Mouse (Mus musculus) embryonic facial prominence, embryonic 14.5 days (tissue): Measurements from ENCODE around the gene Elf1. TPM values are rescaled to one million over a fixed set of nuclear protein-coding genes. Genes with fewer than 3 reads are reported as not detected.

Experiments
- ATAC-seq: fragments of 200-750 bp; cut with Nextera tagmentation; 2 replicates; pipeline ENCODE4 v1.8.0; 2017; ENCODE audit warnings: low read depth, moderate number of reproducible peaks, moderate TSS enrichment
- DNase-seq: peaks from one replicate; pipeline ENCODE4 v3.0.0-alpha.2; 2015; ENCODE audit warnings: low spot score
- H3K27ac ChIP-seq: fragments of 300-500 bp; sonication (generic); replicated peaks from 2 replicates; pipeline ENCODE4 v1.5.1; 2014; ENCODE audit warnings: low read depth, mild to moderate bottlenecking, low read length, moderate library complexity
- H3K27me3 ChIP-seq: fragments of 300-500 bp; sonication (generic); replicated peaks from 2 replicates; pipeline ENCODE4 v1.6.1; 2014; ENCODE audit warnings: low read length; ENCODE audit not compliant: control insufficient read depth, insufficient read depth
- H3K36me3 ChIP-seq: fragments of 300-500 bp; sonication (generic); 2 replicates; pipeline ENCODE4 v1.6.1; 2014; ENCODE audit warnings: low read length, mixed read lengths; ENCODE audit not compliant: control insufficient read depth, insufficient read depth
- H3K4me1 ChIP-seq: fragments of 300-500 bp; sonication (generic); 2 replicates; pipeline ENCODE4 v1.6.1; 2014; ENCODE audit warnings: antibody characterized with exemption, low read length; ENCODE audit not compliant: control insufficient read depth, insufficient read depth
- H3K4me2 ChIP-seq: fragments of 300-500 bp; sonication (generic); 2 replicates; pipeline ENCODE4 v1.6.1; 2014; ENCODE audit warnings: low read depth, mild to moderate bottlenecking, low read length, moderate library complexity, mixed read lengths
- H3K4me3 ChIP-seq: fragments of 300-500 bp; sonication (generic); 2 replicates; pipeline ENCODE4 v1.5.1; 2014; ENCODE audit warnings: low read depth, mild to moderate bottlenecking, low read length
- H3K9ac ChIP-seq: fragments of 300-500 bp; sonication (generic); 2 replicates; pipeline ENCODE4 v1.6.1; 2014; ENCODE audit warnings: low read depth, mild to moderate bottlenecking, low read length, moderate library complexity, mixed read lengths
- H3K9me3 ChIP-seq: fragments of 300-500 bp; sonication (generic); 2 replicates; pipeline ENCODE4 v1.6.1; 2016; ENCODE audit warnings: low read length; ENCODE audit not compliant: control insufficient read depth
- WGBS: fragments of 180-500 bp; shearing (Covaris S2); extraction: QIAGEN DNeasy Blood & Tissue Kit; methylation state at CpG from one replicate; pipeline ENCODE4 v1.1.7; 2014; 5-methylcytosine and 5-hydroxymethylcytosine counted together
- polyA plus RNA-seq: library from polyadenylated mRNA; unstranded; fragments of >200 nt; fragmentation: Nextera tagmentation; extraction: Ambion mirVana; gene quantifications from 2 replicates; pipeline ENCODE4 v1.2.1, GENCODE M21; 2014

Gene Elf1
- polyA plus RNA-seq, 1 experiment from 2014 or later, result 12.7 TPM

- peaks cover 10% of the 10 kb centered on the region; the same call in 1 of the 2 replicates for H3K36me3 ChIP-seq
- no peak overlapping the region for H3K4me3 ChIP-seq
- no peak overlapping the region for H3K27ac ChIP-seq
- H3K27me3 ChIP-seq, result no peaks in the 10 kb centered on the region
- H3K4me1 ChIP-seq, result peaks cover 9% of the 10 kb centered on the region
- DNase-seq (no peak), ATAC-seq (no peak)
- H3K9ac ChIP-seq, result no peak overlapping the region
- 77% methylated on average over 5 of the region's 5 CpGs for WGBS
- no peaks in the 10 kb centered on the region for H3K9me3 ChIP-seq
- no peak overlapping the region for H3K4me2 ChIP-seq
These were observed 102.7 kb downstream of the Elf1 start for GRCm38 (mm10) chr14:79583526-79584245.

- H3K4me2 ChIP-seq, result peak overlapping the region; percentile 74
- H3K9ac ChIP-seq, result peak overlapping the region; percentile 83
- no peak for DNase-seq
- 34% methylated on average over 16 of the region's 16 CpGs for WGBS
- peak overlapping the region; percentile 66 for H3K4me3 ChIP-seq
- peaks cover 21% of the 10 kb centered on the region for H3K4me1 ChIP-seq
- no peak for ATAC-seq
- H3K27me3 ChIP-seq, result no peaks in the 10 kb centered on the region
- peak overlapping the region; percentile 97 for H3K27ac ChIP-seq
- no peaks in the 10 kb centered on the region for H3K9me3 ChIP-seq
- peaks cover 7% of the 10 kb centered on the region; the same call in 1 of the 2 replicates for H3K36me3 ChIP-seq
These were observed 105.6 kb downstream of the Elf1 start for GRCm38 (mm10) chr14:79586499-79587138.

- Histone ChIP-seq H3K27me3 (no peaks in the 10 kb centered on the region), H3K9me3 (no peaks in the 10 kb centered on the region), H3K4me2 (peak within 1 kb of the TSS; percentile 74), H3K36me3 (peaks cover 7% of the 10 kb centered on the region; the same call in 1 of the 2 replicates), H3K4me3 (peak within 1 kb of the TSS; percentile 66), H3K4me1 (peaks cover 21% of the 10 kb centered on the region), H3K9ac (peak within 1 kb of the TSS; percentile 83), H3K27ac (peak within 1 kb of the TSS; percentile 97)
- ATAC-seq (peak; percentile 99), DNase-seq (peak; percentile 98)
- under 1% methylated on average over 46 of the region's 60 CpGs for WGBS
These were observed 106.3 kb downstream of the Elf1 start, which contains the start of gene Sugt1 for GRCm38 (mm10) chr14:79587139-79587851. TSS of gene Sugt1 (plus strand) at chr14:79587691.

GRCm38 (mm10) chr14:79587852-79588229 is 106.8 kb downstream of the Elf1 start:
- WGBS, result under 1% methylated on average over 9 of the region's 9 CpGs
- ATAC-seq, result peak; percentile 27

GRCm38 (mm10) chr14:79588534-79588951 is 107.5 kb downstream of the Elf1 start:
- DNase-seq (no peak), ATAC-seq (no peak)
- H3K4me1 ChIP-seq, result peaks cover 21% of the 10 kb centered on the region
- peak overlapping the region; percentile 74 for H3K4me2 ChIP-seq
- H3K4me3 ChIP-seq, result peak overlapping the region; percentile 66
- peaks cover 7% of the 10 kb centered on the region; the same call in 1 of the 2 replicates for H3K36me3 ChIP-seq
- H3K27me3 ChIP-seq, result no peaks in the 10 kb centered on the region
- H3K27ac ChIP-seq, result no peak overlapping the region
- 91% methylated on average over 9 of the region's 9 CpGs for WGBS
- H3K9ac ChIP-seq, result peak overlapping the region; percentile 83
- H3K9me3 ChIP-seq, result no peaks in the 10 kb centered on the region

More at GRCm38 (mm10) chr14:79587852-79588229, 106.8 kb downstream of the Elf1 start:
- Histone ChIP-seq H3K4me2 (peak overlapping the region; percentile 74), H3K9me3 (no peaks in the 10 kb centered on the region), H3K9ac (peak overlapping the region; percentile 83), H3K27me3 (no peaks in the 10 kb centered on the region), H3K36me3 (peaks cover 7% of the 10 kb centered on the region; the same call in 1 of the 2 replicates), H3K4me3 (peak overlapping the region; percentile 66), H3K4me1 (peaks cover 21% of the 10 kb centered on the region), H3K27ac (peak overlapping the region; percentile 97)
- no peak for DNase-seq

GRCm38 (mm10) chr14:79589401-79589800 is 108.4 kb downstream of the Elf1 start:
- H3K4me2 ChIP-seq, result peak overlapping the region; percentile 74

GRCm38 (mm10) chr14:79590916-79591315 is 109.9 kb downstream of the Elf1 start:
- 92% methylated on average over 8 of the region's 8 CpGs for WGBS

More at GRCm38 (mm10) chr14:79589401-79589800, 108.4 kb downstream of the Elf1 start:
- Histone ChIP-seq H3K36me3 (peaks cover 7% of the 10 kb centered on the region), H3K4me1 (peaks cover 21% of the 10 kb centered on the region), H3K9ac (no peak overlapping the region), H3K27me3 (no peaks in the 10 kb centered on the region), H3K27ac (no peak overlapping the region), H3K4me3 (no peak overlapping the region), H3K9me3 (no peaks in the 10 kb centered on the region)
- 81% methylated on average over 6 of the region's 6 CpGs for WGBS
- ATAC-seq (no peak), DNase-seq (no peak)

GRCm38 (mm10) chr14:79591611-79592010 is 110.6 kb downstream of the Elf1 start:
- H3K4me1 ChIP-seq, result peaks cover 18% of the 10 kb centered on the region
- ATAC-seq (no peak), DNase-seq (no peak)
- no peaks in the 10 kb centered on the region for H3K27me3 ChIP-seq
- no peak overlapping the region for H3K27ac ChIP-seq
- WGBS, result 93% methylated on average over 2 of the region's 2 CpGs
- no peaks in the 10 kb centered on the region for H3K9me3 ChIP-seq
- no peak overlapping the region for H3K4me2 ChIP-seq
- peaks cover 24% of the 10 kb centered on the region for H3K36me3 ChIP-seq
- no peak overlapping the region for H3K4me3 ChIP-seq
- H3K9ac ChIP-seq, result no peak overlapping the region

More at GRCm38 (mm10) chr14:79590916-79591315, 109.9 kb downstream of the Elf1 start:
- no peak overlapping the region for H3K27ac ChIP-seq
- H3K27me3 ChIP-seq, result no peaks in the 10 kb centered on the region
- H3K9me3 ChIP-seq, result no peaks in the 10 kb centered on the region
- ATAC-seq (no peak), DNase-seq (no peak)
- no peak overlapping the region for H3K4me2 ChIP-seq
- H3K36me3 ChIP-seq, result peaks cover 18% of the 10 kb centered on the region
- no peak overlapping the region for H3K4me3 ChIP-seq
- H3K9ac ChIP-seq, result no peak overlapping the region
- peaks cover 21% of the 10 kb centered on the region for H3K4me1 ChIP-seq
